Mouse (Mus musculus): ENCODE data around the gene Smim7.

DNA sequence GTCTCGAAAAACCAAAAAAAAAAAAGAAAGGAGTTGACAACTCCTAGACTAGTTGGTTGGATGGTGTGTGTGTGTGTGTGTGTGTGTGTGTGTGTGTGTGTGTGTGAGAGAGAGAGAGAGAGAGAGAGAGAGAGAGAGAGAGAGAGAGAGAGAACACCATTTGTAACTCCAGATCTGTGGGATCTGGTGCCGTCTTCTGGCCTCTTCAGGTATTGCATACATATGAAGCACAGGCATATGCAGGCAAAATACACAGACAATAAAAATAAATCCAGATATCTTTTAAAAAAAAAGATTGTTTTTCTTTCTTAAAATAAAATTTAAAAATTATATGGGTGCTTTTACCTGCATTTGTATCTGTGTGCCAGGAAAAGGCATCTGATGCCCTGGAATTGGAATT, 19.3 kb upstream of the Smim7 start:
- TF ChIP-seq CTCF (IDR thresholded peaks at IDR 0.05) = peak; percentile 67
- no peak for TF ChIP-seq POLR2A (IDR thresholded peaks at IDR 0.05; ENCODE audit: insufficient read depth, low read depth, low read length)

All from heart, adult 2 months (tissue).